Mouse (Mus musculus): ENCODE measurements around the gene Neu1.
"Not testable (repeated sequence)": the region's sequence is repeated elsewhere in the genome, so short reads cannot be mapped to it uniquely, and the experiment has no call there.

- TF ChIP-seq CTCF, EP300 (IDR thresholded peaks at IDR 0.05; ENCODE audit: low read depth): not testable (repeated sequence)
Observed at GRCm38 (mm10) chr17:34971694-34972068, 40.6 kb downstream of the Neu1 start.

Measured in liver, embryonic 14.5 days (tissue).